Mouse (Mus musculus): ENCODE data around the gene Fahd2a. TPM values are rescaled to one million over a fixed set of nuclear protein-coding genes. Genes with fewer than 3 reads are reported as not detected.

Fahd2a gene
- 17.5 and 18.5 TPM in 2 replicates for total RNA-seq (2014; rRNA removed)
- polyA plus RNA-seq (2012; rRNA removed): 21.5 and 27.3 TPM in 2 replicates

GRCm38 (mm10) chr2:127444055-127444789 is at the start of gene Fahd2a:
Gene Fahd2a (minus strand): TSS chr2:127444565.
- no peaks in the 10 kb centered on the region for H3K27me3 ChIP-seq (ENCODE audit: control insufficient read depth, insufficient read depth, low read length)
- DNase-seq (ENCODE audit: extremely low read depth, low read depth, low spot score): peak; percentile 86
- H3K79me2 ChIP-seq (ENCODE audit: control insufficient read depth, insufficient read depth, low read length): no peaks in the 10 kb centered on the region
- peaks cover 4% of the 10 kb centered on the region; the same call in 1 of the 2 replicates for H3K4me1 ChIP-seq (ENCODE audit: control insufficient read depth, insufficient read depth, low read length)
- no peak for TF ChIP-seq CTCF (IDR thresholded peaks at IDR 0.05; ENCODE audit: low read depth, low read length)
- TF ChIP-seq POLR2A (IDR thresholded peaks at IDR 0.05; ENCODE audit: extremely low read depth, insufficient read depth, low read length): peak; percentile 35; the same call in 1 of the 2 replicates
- peak within 1 kb of the TSS; percentile 85 for H3K4me3 ChIP-seq (ENCODE audit: insufficient read depth, low read depth, low read length)
- 0 out of 2 replicates have a peak within 1 kb of the TSS, but pooled peaks have one; percentile 28 for H3K27ac ChIP-seq (replicated peaks; ENCODE audit: insufficient read depth, low read depth, low read length)
- no peaks in the 10 kb centered on the region for H3K36me3 ChIP-seq (ENCODE audit: control insufficient read depth, insufficient read depth, low read length)
- WGBS: 3% methylated on average over 37 of the region's 37 CpGs
- H3K9ac ChIP-seq (ENCODE audit: low read depth, low read length): peak within 1 kb of the TSS; percentile 68

GRCm38 (mm10) chr2:127484476-127485170 is 40.3 kb upstream of the Fahd2a start:
- TF ChIP-seq POLR2A (IDR thresholded peaks at IDR 0.05; ENCODE audit: extremely low read depth, insufficient read depth, low read length) (no peak), CTCF (IDR thresholded peaks at IDR 0.05; ENCODE audit: low read depth, low read length) (no peak)
- H3K79me2 ChIP-seq (ENCODE audit: control insufficient read depth, insufficient read depth, low read length): no peaks in the 10 kb centered on the region
- WGBS: 11% methylated on average over 19 of the region's 19 CpGs
- no peaks in the 10 kb centered on the region for H3K36me3 ChIP-seq (ENCODE audit: control insufficient read depth, insufficient read depth, low read length)
- 0 out of 2 replicates have a peak overlapping the region, but pooled peaks have one; percentile 8 for H3K27ac ChIP-seq (replicated peaks; ENCODE audit: insufficient read depth, low read depth, low read length)
- H3K27me3 ChIP-seq (ENCODE audit: control insufficient read depth, insufficient read depth, low read length): peaks cover 21% of the 10 kb centered on the region; the same call in 1 of the 2 replicates
- peak; percentile 23 for DNase-seq (ENCODE audit: extremely low read depth, low read depth, low spot score)
- no peak overlapping the region for H3K9ac ChIP-seq (ENCODE audit: low read depth, low read length)
- H3K4me3 ChIP-seq (ENCODE audit: insufficient read depth, low read depth, low read length): peak overlapping the region; percentile 3; the same call in 1 of the 2 replicates
- H3K4me1 ChIP-seq (ENCODE audit: control insufficient read depth, insufficient read depth, low read length): no peaks in the 10 kb centered on the region

GRCm38 (mm10) chr2:127483001-127483400 is 38.6 kb upstream of the Fahd2a start:
- TF ChIP-seq CTCF (IDR thresholded peaks at IDR 0.05; ENCODE audit: low read depth, low read length) (no peak), POLR2A (IDR thresholded peaks at IDR 0.05; ENCODE audit: extremely low read depth, insufficient read depth, low read length) (no peak)
- H3K27ac ChIP-seq (replicated peaks; ENCODE audit: insufficient read depth, low read depth, low read length): no peak overlapping the region
- H3K27me3 ChIP-seq (ENCODE audit: control insufficient read depth, insufficient read depth, low read length): peaks cover 21% of the 10 kb centered on the region; the same call in 1 of the 2 replicates
- H3K4me3 ChIP-seq (ENCODE audit: insufficient read depth, low read depth, low read length): peak overlapping the region; percentile 12; the same call in 1 of the 2 replicates
- H3K36me3 ChIP-seq (ENCODE audit: control insufficient read depth, insufficient read depth, low read length): no peaks in the 10 kb centered on the region
- H3K4me1 ChIP-seq (ENCODE audit: control insufficient read depth, insufficient read depth, low read length): no peaks in the 10 kb centered on the region
- no peak overlapping the region for H3K9ac ChIP-seq (ENCODE audit: low read depth, low read length)
- WGBS: 7% methylated on average over 21 of the region's 21 CpGs
- H3K79me2 ChIP-seq (ENCODE audit: control insufficient read depth, insufficient read depth, low read length): no peaks in the 10 kb centered on the region
- DNase-seq (ENCODE audit: extremely low read depth, low read depth, low spot score): no peak

GRCm38 (mm10) chr2:127482533-127482911 is 38.2 kb upstream of the Fahd2a start:
- H3K79me2 ChIP-seq (ENCODE audit: control insufficient read depth, insufficient read depth, low read length): no peaks in the 10 kb centered on the region
- no peak overlapping the region for H3K9ac ChIP-seq (ENCODE audit: low read depth, low read length)
- peaks cover 21% of the 10 kb centered on the region; the same call in 1 of the 2 replicates for H3K27me3 ChIP-seq (ENCODE audit: control insufficient read depth, insufficient read depth, low read length)
- no peaks in the 10 kb centered on the region for H3K4me1 ChIP-seq (ENCODE audit: control insufficient read depth, insufficient read depth, low read length)
- peak; percentile 9 for DNase-seq (ENCODE audit: extremely low read depth, low read depth, low spot score)
- 3% methylated on average over 21 of the region's 21 CpGs for WGBS
- TF ChIP-seq POLR2A (IDR thresholded peaks at IDR 0.05; ENCODE audit: extremely low read depth, insufficient read depth, low read length) (no peak), CTCF (IDR thresholded peaks at IDR 0.05; ENCODE audit: low read depth, low read length) (no peak)
- H3K4me3 ChIP-seq (ENCODE audit: insufficient read depth, low read depth, low read length): peak overlapping the region; percentile 43; the same call in 1 of the 2 replicates
- H3K27ac ChIP-seq (replicated peaks; ENCODE audit: insufficient read depth, low read depth, low read length): peak overlapping the region; percentile 30; the same call in 1 of the 2 replicates
- no peaks in the 10 kb centered on the region for H3K36me3 ChIP-seq (ENCODE audit: control insufficient read depth, insufficient read depth, low read length)

GRCm38 (mm10) chr2:127481841-127482532 is 37.6 kb upstream of the Fahd2a start:
- Histone ChIP-seq H3K27me3 (ENCODE audit: control insufficient read depth, insufficient read depth, low read length) (peaks cover 21% of the 10 kb centered on the region; the same call in 1 of the 2 replicates), H3K79me2 (ENCODE audit: control insufficient read depth, insufficient read depth, low read length) (no peaks in the 10 kb centered on the region), H3K4me1 (ENCODE audit: control insufficient read depth, insufficient read depth, low read length) (no peaks in the 10 kb centered on the region), H3K4me3 (ENCODE audit: insufficient read depth, low read depth, low read length) (peak overlapping the region; percentile 43), H3K27ac (replicated peaks; ENCODE audit: insufficient read depth, low read depth, low read length) (no peak overlapping the region), H3K9ac (ENCODE audit: low read depth, low read length) (peak overlapping the region; percentile 23), H3K36me3 (ENCODE audit: control insufficient read depth, insufficient read depth, low read length) (no peaks in the 10 kb centered on the region)
- WGBS: 2% methylated on average over 59 of the region's 59 CpGs
- no peak for DNase-seq (ENCODE audit: extremely low read depth, low read depth, low spot score)
- no peak for TF ChIP-seq POLR2A (IDR thresholded peaks at IDR 0.05; ENCODE audit: extremely low read depth, insufficient read depth, low read length)
- no peak for TF ChIP-seq CTCF (IDR thresholded peaks at IDR 0.05; ENCODE audit: low read depth, low read length)
